Mouse (Mus musculus): Measurements from ENCODE around the gene Eps8l2. TPM values are rescaled to one million over a fixed set of nuclear protein-coding genes. Genes with fewer than 3 reads are reported as not detected.
A peak's percentile ranks its signal among the peaks of the same experiment; 100 is the strongest.

The Eps8l2 gene
- polyA plus RNA-seq, 1 experiment from 2014 or later: 117 TPM

GRCm38 (mm10) chr7:141315076-141315475, 23.6 kb upstream of the Eps8l2 start:
- Histone ChIP-seq H3K9me3 (no peaks in the 10 kb centered on the region), H3K9ac (no peak overlapping the region), H3K4me2 (replicated peaks) (no peak overlapping the region), H3K4me3 (replicated peaks) (no peak overlapping the region), H3K4me1 (replicated peaks) (no peaks in the 10 kb centered on the region), H3K27ac (no peak overlapping the region), H3K36me3 (peaks cover 62% of the 10 kb centered on the region), H3K27me3 (replicated peaks) (no peaks in the 10 kb centered on the region)
- 83% methylated on average over 8 of the region's 8 CpGs for WGBS
- no peak for ATAC-seq

- no peaks in the 10 kb centered on the region for H3K4me1 ChIP-seq (replicated peaks)
- H3K27me3 ChIP-seq (replicated peaks): no peaks in the 10 kb centered on the region
- no peak overlapping the region for H3K27ac ChIP-seq
- H3K4me2 ChIP-seq (replicated peaks): no peak overlapping the region
- no peak overlapping the region for H3K9ac ChIP-seq
- no peak overlapping the region for H3K4me3 ChIP-seq (replicated peaks)
- WGBS: 74% methylated on average over 5 of the region's 5 CpGs
- 0 out of 2 replicates have a peak, but pooled peaks have one; percentile 78 for ATAC-seq
- H3K9me3 ChIP-seq: no peaks in the 10 kb centered on the region
- peaks cover 63% of the 10 kb centered on the region for H3K36me3 ChIP-seq
Observed at GRCm38 (mm10) chr7:141315974-141316373, 22.7 kb upstream of the Eps8l2 start.

GRCm38 (mm10) chr7:141317619-141318132, 21.0 kb upstream of the Eps8l2 start:
- Histone ChIP-seq H3K27ac (no peak overlapping the region), H3K27me3 (replicated peaks) (no peaks in the 10 kb centered on the region), H3K4me3 (replicated peaks) (no peak overlapping the region), H3K9me3 (no peaks in the 10 kb centered on the region), H3K4me2 (replicated peaks) (no peak overlapping the region), H3K36me3 (peaks cover 67% of the 10 kb centered on the region), H3K9ac (no peak overlapping the region), H3K4me1 (replicated peaks) (no peaks in the 10 kb centered on the region)
- WGBS: 90% methylated on average over 1 of the region's 1 CpGs
- peak; percentile 36; the same call in 1 of the 2 replicates for ATAC-seq

GRCm38 (mm10) chr7:141319446-141319845, 19.2 kb upstream of the Eps8l2 start:
- Histone ChIP-seq H3K9me3 (no peaks in the 10 kb centered on the region), H3K36me3 (peaks cover 61% of the 10 kb centered on the region), H3K4me2 (replicated peaks) (no peak overlapping the region), H3K27me3 (replicated peaks) (no peaks in the 10 kb centered on the region), H3K9ac (no peak overlapping the region), H3K4me1 (replicated peaks) (no peaks in the 10 kb centered on the region), H3K27ac (no peak overlapping the region), H3K4me3 (replicated peaks) (no peak overlapping the region)
- no peak for ATAC-seq
- 79% methylated on average over 2 of the region's 2 CpGs for WGBS

- Histone ChIP-seq H3K4me3 (replicated peaks) (no peak overlapping the region), H3K4me2 (replicated peaks) (no peak overlapping the region), H3K27ac (no peak overlapping the region), H3K9ac (no peak overlapping the region), H3K27me3 (replicated peaks) (no peaks in the 10 kb centered on the region), H3K4me1 (replicated peaks) (peaks cover 24% of the 10 kb centered on the region), H3K9me3 (no peaks in the 10 kb centered on the region), H3K36me3 (peaks cover 33% of the 10 kb centered on the region)
- 96% methylated on average over 1 of the region's 1 CpGs for WGBS
- ATAC-seq: no peak
Observed at GRCm38 (mm10) chr7:141324686-141325085, 14.0 kb upstream of the Eps8l2 start.

GRCm38 (mm10) chr7:141326546-141327446, 11.9 kb upstream of the Eps8l2 start:
- WGBS: 2% methylated on average over 35 of the region's 35 CpGs
- Histone ChIP-seq H3K9ac (peak overlapping the region; percentile 85), H3K9me3 (no peaks in the 10 kb centered on the region), H3K36me3 (peaks cover 17% of the 10 kb centered on the region), H3K4me3 (replicated peaks) (peak overlapping the region; percentile 60), H3K4me2 (replicated peaks) (peak overlapping the region; percentile 85), H3K27me3 (replicated peaks) (no peaks in the 10 kb centered on the region), H3K4me1 (replicated peaks) (peaks cover 25% of the 10 kb centered on the region), H3K27ac (peak overlapping the region; percentile 96)
- peak; percentile 24 for ATAC-seq

- Histone ChIP-seq H3K27me3 (replicated peaks) (no peaks in the 10 kb centered on the region), H3K9ac (peak within 1 kb of the TSS; percentile 85), H3K4me1 (replicated peaks) (peaks cover 25% of the 10 kb centered on the region), H3K4me2 (replicated peaks) (peak within 1 kb of the TSS; percentile 85), H3K4me3 (replicated peaks) (peak within 1 kb of the TSS; percentile 60), H3K36me3 (peaks cover 9% of the 10 kb centered on the region), H3K9me3 (no peaks in the 10 kb centered on the region), H3K27ac (peak within 1 kb of the TSS; percentile 96)
- WGBS: under 1% methylated on average over 105 of the region's 105 CpGs
- ATAC-seq: peak; percentile 96
Observed at GRCm38 (mm10) chr7:141327469-141328372, 11.0 kb upstream of the Eps8l2 start, which contains the start of the genes Deaf1 and Tmem80. Gene Deaf1, minus strand, starts transcription at chr7:141327690. Gene Tmem80, plus strand, starts transcription at chr7:141327739.

GRCm38 (mm10) chr7:141328373-141328990, 10.2 kb upstream of the Eps8l2 start:
- Histone ChIP-seq H3K36me3 (peaks cover 9% of the 10 kb centered on the region; the same call in 1 of the 2 replicates), H3K27ac (peak overlapping the region; percentile 96), H3K9ac (peak overlapping the region; percentile 60), H3K27me3 (replicated peaks) (no peaks in the 10 kb centered on the region), H3K9me3 (no peaks in the 10 kb centered on the region), H3K4me3 (replicated peaks) (peak overlapping the region; percentile 60), H3K4me2 (replicated peaks) (peak overlapping the region; percentile 64), H3K4me1 (replicated peaks) (peaks cover 25% of the 10 kb centered on the region)
- ATAC-seq: peak; percentile 36
- WGBS: 11% methylated on average over 24 of the region's 24 CpGs

GRCm38 (mm10) chr7:141330706-141331105, 8.0 kb upstream of the Eps8l2 start:
- Histone ChIP-seq H3K9ac (no peak overlapping the region), H3K9me3 (no peaks in the 10 kb centered on the region), H3K27me3 (replicated peaks) (no peaks in the 10 kb centered on the region), H3K4me1 (replicated peaks) (peaks cover 22% of the 10 kb centered on the region), H3K36me3 (peaks cover 10% of the 10 kb centered on the region; the same call in 1 of the 2 replicates), H3K27ac (no peak overlapping the region), H3K4me3 (replicated peaks) (no peak overlapping the region), H3K4me2 (replicated peaks) (no peak overlapping the region)
- no peak for ATAC-seq

GRCm38 (mm10) chr7:141331990-141332389, 6.7 kb upstream of the Eps8l2 start:
- no peak overlapping the region for H3K4me3 ChIP-seq (replicated peaks)
- H3K36me3 ChIP-seq: peaks cover 10% of the 10 kb centered on the region; the same call in 1 of the 2 replicates
- no peak overlapping the region for H3K4me2 ChIP-seq (replicated peaks)
- 80% methylated on average over 6 of the region's 6 CpGs for WGBS
- no peaks in the 10 kb centered on the region for H3K9me3 ChIP-seq
- H3K9ac ChIP-seq: no peak overlapping the region
- H3K27me3 ChIP-seq (replicated peaks): no peaks in the 10 kb centered on the region
- no peak overlapping the region for H3K27ac ChIP-seq
- no peak for ATAC-seq
- H3K4me1 ChIP-seq (replicated peaks): peaks cover 11% of the 10 kb centered on the region

GRCm38 (mm10) chr7:141335044-141335579, 3.6 kb upstream of the Eps8l2 start:
- H3K9me3 ChIP-seq: no peaks in the 10 kb centered on the region
- H3K4me2 ChIP-seq (replicated peaks): no peak overlapping the region
- WGBS: 67% methylated on average over 2 of the region's 2 CpGs
- H3K27ac ChIP-seq: no peak overlapping the region
- no peak for ATAC-seq
- peaks cover 10% of the 10 kb centered on the region; the same call in 1 of the 2 replicates for H3K36me3 ChIP-seq
- no peak overlapping the region for H3K9ac ChIP-seq
- no peak overlapping the region for H3K4me3 ChIP-seq (replicated peaks)
- H3K27me3 ChIP-seq (replicated peaks): no peaks in the 10 kb centered on the region
- H3K4me1 ChIP-seq (replicated peaks): peaks cover 13% of the 10 kb centered on the region; the same call in 1 of the 2 replicates

Measured in intestine, embryonic 15.5 days (tissue).